ENCODE assay signal across 8 mouse cellular contexts in the genomic region with DNA sequence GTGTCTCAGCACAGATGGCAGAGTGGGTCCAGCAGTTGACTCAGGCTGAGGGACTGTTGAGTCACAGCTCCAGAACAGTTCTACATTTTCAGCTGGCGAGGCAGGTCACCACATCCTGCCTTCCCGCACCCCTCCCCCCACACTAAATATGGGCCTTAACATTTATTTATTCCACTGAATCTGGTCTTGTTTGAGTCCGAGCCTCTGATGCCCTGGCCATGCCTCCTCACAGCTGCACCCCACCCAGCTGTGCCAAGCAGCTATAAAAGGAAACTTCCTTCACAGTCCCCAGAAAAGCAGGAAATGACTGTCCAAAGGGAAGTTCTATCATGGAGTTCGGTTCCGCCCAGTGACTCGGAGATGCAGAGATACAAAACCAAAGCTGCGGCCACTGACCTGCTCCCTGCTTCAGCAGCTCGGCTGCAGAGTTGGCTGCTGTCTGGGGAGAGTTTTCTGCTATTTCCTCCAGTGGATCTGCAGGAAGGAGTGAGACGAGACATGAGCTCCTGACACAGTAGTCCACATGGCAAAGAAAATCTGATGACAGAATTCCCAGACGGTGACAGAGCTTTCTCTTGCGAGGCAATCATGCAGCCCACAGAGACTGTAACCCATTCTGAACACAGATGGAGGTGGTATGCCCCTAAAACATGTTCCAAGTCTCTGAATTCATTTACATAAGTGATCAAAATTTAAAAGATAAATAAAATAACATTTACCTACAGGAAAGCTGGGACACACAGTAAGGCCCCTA.
DNase-seq lines count a peak whose midpoint lies in the region; ATAC-seq and TF ChIP-seq lines count a peak whose summit lies in the region.

No protein-coding gene starts in this region.

- peaks cover 59% of the 10 kb centered on the region for H3K36me3 ChIP-seq in heart, embryonic 10.5 days
- peaks cover 61% of the 10 kb centered on the region for H3K36me3 ChIP-seq in heart, embryonic 12.5 days
- H3K36me3 ChIP-seq in lung, embryonic 15.5 days: peaks cover 77% of the 10 kb centered on the region

- peaks cover 19% of the 10 kb centered on the region; the same call in 1 of the 2 replicates for H3K4me1 ChIP-seq in heart, embryonic 10.5 days
- H3K4me1 ChIP-seq in heart, embryonic 12.5 days (replicated peaks): peaks cover 37% of the 10 kb centered on the region
- peaks cover 23% of the 10 kb centered on the region for H3K4me1 ChIP-seq in lung, embryonic 15.5 days

- H3K4me2 ChIP-seq in heart, embryonic 12.5 days: 0 out of 2 replicates have a peak overlapping the region, but pooled peaks have one; percentile 2
- H3K4me2 ChIP-seq in lung, embryonic 15.5 days: no peak overlapping the region

- WGBS in heart, embryonic 10.5 days: 58% methylated on average over 11 of the region's 11 CpGs
- 50% methylated on average over 11 of the region's 11 CpGs for WGBS in heart, embryonic 12.5 days
- 68% methylated on average over 11 of the region's 11 CpGs for WGBS in lung, embryonic 15.5 days

- H3K27me3 ChIP-seq in heart, embryonic 10.5 days (ENCODE audit: insufficient read depth, poor library complexity, severe bottlenecking): no peaks in the 10 kb centered on the region
- H3K27me3 ChIP-seq in Patski: no peaks in the 10 kb centered on the region
- no peaks in the 10 kb centered on the region for H3K27me3 ChIP-seq in heart, embryonic 12.5 days (replicated peaks)
- H3K27me3 ChIP-seq in lung, embryonic 15.5 days: no peaks in the 10 kb centered on the region

- CTCF ChIA-PET in Patski (lab: Charles Lee): interaction anchor here (1.9 to 8.4 kb wide), 3 partner anchors 18 to 24 kb away, joined by 6 to 64 read pairs (median 13); no protein-coding TSS in a partner anchor

- no peak overlapping the region for H3K4me3 ChIP-seq in heart, embryonic 10.5 days
- no peak overlapping the region for H3K4me3 ChIP-seq in heart, embryonic 12.5 days
- no peak overlapping the region for H3K4me3 ChIP-seq in lung, embryonic 15.5 days

- POLR2A ChIA-PET in Patski (lab: Charles Lee): interaction anchor here (0.8 to 3.3 kb wide), 4 partner anchors 19 to 46 kb away, joined by 3 to 18 read pairs (median 3); no protein-coding TSS in a partner anchor

- TF ChIP-seq CTCF in Patski (IDR thresholded peaks at IDR 0.05): no peak

- H3K9ac ChIP-seq in heart, embryonic 12.5 days: no peak overlapping the region
- H3K9ac ChIP-seq in lung, embryonic 15.5 days: no peak overlapping the region

- no peaks in the 10 kb centered on the region for H3K9me3 ChIP-seq in heart, embryonic 10.5 days
- no peaks in the 10 kb centered on the region for H3K9me3 ChIP-seq in heart, embryonic 12.5 days (replicated peaks)
- no peaks in the 10 kb centered on the region for H3K9me3 ChIP-seq in lung, embryonic 15.5 days

- peak; percentile 99 for DNase-seq in heart, adult 11 months
- no peak for DNase-seq in heart, embryonic 10.5 days (ENCODE audit: low spot score)
- DNase-seq in Patski (ENCODE audit: low read depth, low spot score): no peak
- no peak for DNase-seq in cerebellum, adult 8-10 months
- DNase-seq in spleen, postnatal 36 days (ENCODE audit: low spot score in 2 of 2): no peak
- DNase-seq in neural tube, embryonic 10.5 days (ENCODE audit: extremely low spot score, low spot score): no peak

- peak; percentile 62 for ATAC-seq in Patski
- no peak for ATAC-seq in heart, embryonic 12.5 days (ENCODE audit: insufficient number of reproducible peaks, low FRiP score)
- ATAC-seq in lung, embryonic 15.5 days (ENCODE audit: borderline replicate concordance, extremely low read depth, low FRiP score, low TSS enrichment): no peak; the same call in 1 of the 2 replicates

- in situ Hi-C loops in Patski (cut with MboI; ENCODE audit: low pct_unique_long_range_greater_than_20kb): loop anchor here (25.0 kb wide), 1 partner anchor 219 kb away; the partner anchor contains the start of gene Tns3

- no peak overlapping the region for H3K27ac ChIP-seq in heart, embryonic 10.5 days
- H3K27ac ChIP-seq in heart, embryonic 12.5 days (ENCODE audit: poor library complexity, severe bottlenecking): peak overlapping the region; percentile 58
- H3K27ac ChIP-seq in lung, embryonic 15.5 days: peak overlapping the region; percentile 48
